Mouse (Mus musculus): ENCODE measurements around the gene Nol9.

DNA sequence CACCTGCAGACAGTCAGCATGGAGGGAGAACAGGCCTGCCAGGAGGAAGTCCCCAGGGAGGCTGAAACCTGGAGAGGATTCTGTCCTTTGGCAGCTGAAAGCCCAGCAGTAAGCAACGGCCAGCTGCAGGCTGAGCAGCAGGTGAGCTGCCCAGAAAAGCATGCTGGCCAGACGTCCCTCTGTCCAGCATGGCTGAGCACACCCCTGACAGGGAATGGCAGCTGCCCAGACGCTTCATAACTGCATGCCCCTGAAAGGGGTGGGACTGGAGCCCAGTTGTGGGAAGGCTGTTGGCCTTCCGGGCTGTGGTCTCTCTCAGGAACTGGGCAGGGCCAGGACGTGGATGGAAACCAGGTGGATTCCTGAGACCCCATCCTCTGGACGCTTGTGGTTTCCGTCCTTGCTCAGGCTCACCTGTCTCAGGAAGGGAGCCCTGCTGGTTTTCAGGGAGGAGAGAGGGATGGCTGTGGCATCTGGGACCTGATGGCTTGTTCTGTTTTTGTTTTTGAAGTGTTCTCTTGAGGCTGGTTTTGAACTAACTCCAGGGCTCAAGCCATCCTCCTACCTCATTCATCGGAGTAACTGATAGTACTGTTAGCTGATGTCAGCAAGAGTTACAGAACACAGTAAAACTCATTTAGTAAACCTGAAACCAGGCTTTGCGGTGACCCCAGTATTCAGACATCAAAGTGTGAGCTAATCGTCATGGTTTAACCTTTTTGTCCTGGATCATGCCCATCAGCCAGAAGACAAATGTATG is 716 bp upstream of the Nol9 start, which contains the start of gene Tas1r1:
- TF ChIP-seq GATA1 (IDR thresholded peaks at IDR 0.05; ENCODE audit: borderline replicate concordance, low read length) = no peak
- no peak for TF ChIP-seq FLI1 (IDR thresholded peaks at IDR 0.05; ENCODE audit: low read length)

Data from megakaryocyte, embryonic 14.5 days (primary cell).